Mouse (Mus musculus): Measurements from ENCODE around the gene Arap1.

Gene Arap1

GRCm38 (mm10) chr7:101423970-101424369 lies 76.1 kb downstream of the Arap1 start:
- CTCF ChIA-PET: interaction anchor here (0.6 kb wide), 1 partner anchor 437 kb away, joined by 4 read pairs; no protein-coding TSS in a partner anchor

- CTCF ChIA-PET: interaction anchor here (0.6 to 1.4 kb wide), 2 partner anchors 20 to 1070 kb away, joined by 3 to 5 read pairs; no protein-coding TSS in a partner anchor
Measured at GRCm38 (mm10) chr7:101426692-101427091, 78.8 kb downstream of the Arap1 start.

DNA sequence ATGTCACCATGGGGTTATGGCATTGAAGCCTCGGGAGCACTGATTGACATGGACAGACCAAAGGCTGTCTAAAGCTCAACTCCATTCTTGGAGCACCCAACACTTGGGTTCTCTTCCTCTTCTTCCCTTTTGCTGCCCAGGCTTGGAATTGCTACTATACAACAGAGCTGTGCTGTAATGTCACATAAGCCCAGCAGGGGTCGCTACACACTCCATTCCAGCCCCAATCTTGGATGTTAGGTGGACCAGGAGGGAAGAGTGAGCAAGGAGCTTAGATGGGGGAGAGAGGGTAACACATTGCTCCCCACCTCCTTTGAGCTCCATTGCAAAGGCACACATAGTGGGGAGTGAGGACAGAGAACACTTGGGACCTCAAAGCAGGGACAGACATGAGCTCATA lies 79.9 kb downstream of the Arap1 start:
- CTCF ChIA-PET: interaction anchor here (0.8 to 1.5 kb wide), 2 partner anchors 75 to 111 kb away, joined by 4 to 10 read pairs; no protein-coding TSS in a partner anchor

- CTCF ChIA-PET: interaction anchor here (0.6 kb wide), 2 partner anchors 57 to 505 kb away, joined by 3 to 4 read pairs; no protein-coding TSS in a partner anchor
Measured at GRCm38 (mm10) chr7:101435038-101435437, 87.2 kb downstream of the Arap1 start.

- CTCF ChIA-PET: no interaction called here
Measured at GRCm38 (mm10) chr7:101437876-101438275, 90.0 kb downstream of the Arap1 start.

DNA sequence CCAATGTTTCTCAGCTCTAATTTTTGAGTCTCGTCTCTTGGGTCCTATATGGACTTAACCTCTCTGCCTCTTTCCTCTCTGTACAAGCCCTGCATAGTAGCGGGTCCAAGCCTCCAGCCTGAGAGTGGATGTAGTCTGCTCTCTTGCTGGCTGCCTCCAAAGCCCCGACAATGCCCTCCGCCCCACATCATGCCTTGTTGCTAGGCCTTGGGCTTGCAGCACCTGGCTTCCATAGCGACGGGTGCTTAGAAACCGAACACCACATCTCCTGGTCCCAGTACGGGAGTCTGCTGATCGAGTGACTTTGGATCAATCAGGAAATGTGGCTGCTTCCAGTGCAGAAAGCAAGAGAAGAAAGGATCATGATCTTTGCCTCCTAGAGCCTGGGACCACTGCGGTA lies 95.2 kb downstream of the Arap1 start:
- CTCF ChIA-PET: no interaction called here

DNA sequence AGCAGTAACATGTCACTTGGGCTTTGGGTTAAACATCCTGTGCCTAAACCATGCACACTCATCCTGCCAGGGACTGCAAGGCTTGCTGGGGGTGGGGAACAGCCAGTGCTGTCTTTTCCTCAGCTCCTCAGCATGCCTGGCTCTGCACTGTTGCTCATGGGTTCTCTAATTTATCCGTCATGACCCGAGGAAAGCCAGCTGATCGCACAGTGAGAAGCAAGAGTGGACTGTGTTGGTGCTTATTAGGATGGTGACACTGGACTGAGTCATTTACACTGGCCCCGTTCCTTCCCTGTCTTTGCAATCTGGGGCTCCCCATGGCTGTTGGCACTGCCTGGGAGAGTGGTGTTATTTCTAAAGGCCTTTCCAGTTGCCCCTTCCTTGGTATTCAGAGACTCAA lies 96.3 kb downstream of the Arap1 start:
- CTCF ChIA-PET: no interaction called here

- CTCF ChIA-PET: interaction anchor here (0.5 to 1.3 kb wide), 3 partner anchors 50 to 81 kb away, joined by 3 to 5 read pairs (median 4); no protein-coding TSS in a partner anchor
Measured at GRCm38 (mm10) chr7:101449855-101450254, 102.0 kb downstream of the Arap1 start.

DNA sequence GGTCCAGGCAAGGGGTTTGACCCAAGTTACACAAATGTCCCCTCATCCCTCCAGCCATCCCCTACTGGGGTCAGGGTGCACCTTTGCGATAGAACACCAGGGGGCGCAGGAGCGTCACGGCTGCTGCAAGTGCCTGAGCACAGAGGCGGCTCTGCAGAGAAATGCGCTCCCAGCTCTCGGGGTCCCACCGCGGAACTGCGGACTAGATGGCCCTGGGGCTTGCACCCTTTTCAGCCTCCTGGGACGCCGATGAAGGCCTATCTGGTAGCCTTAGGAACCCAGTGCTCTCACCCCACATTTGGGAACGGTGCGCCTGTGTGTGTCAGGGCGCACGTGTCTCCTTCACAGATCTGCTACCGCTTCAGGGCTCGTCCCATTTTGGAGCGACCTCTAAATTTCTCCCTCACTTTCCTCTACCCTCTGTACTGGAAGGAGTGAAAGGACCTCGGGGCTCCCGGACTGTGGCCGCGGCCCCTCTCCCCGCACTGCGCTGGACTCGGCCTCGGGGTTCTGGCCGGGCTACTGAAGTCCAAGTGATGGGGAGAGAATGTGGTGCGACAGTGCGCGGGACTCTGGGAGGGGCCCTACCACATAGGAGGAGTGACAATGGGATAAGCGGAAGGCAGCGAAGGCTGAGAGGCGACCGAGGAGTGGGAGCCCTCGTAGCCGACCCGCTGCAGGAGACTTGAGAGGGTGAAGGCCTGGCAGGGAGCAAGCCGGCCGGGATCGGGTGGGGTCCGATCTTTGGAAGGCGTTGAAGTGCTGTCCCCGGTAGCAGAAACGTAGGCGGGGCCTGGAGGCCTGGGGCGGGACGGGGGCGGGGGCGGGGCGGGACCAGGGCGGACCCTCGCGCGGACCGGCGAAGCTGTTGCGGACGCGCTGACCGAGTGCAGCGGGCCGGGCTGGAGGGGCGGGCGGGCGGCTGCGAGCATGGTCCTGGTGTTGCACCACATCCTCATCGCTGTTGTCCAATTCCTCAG lies 102.8 kb downstream of the Arap1 start:
- CTCF ChIA-PET: interaction anchor here (0.6 to 1.7 kb wide), 4 partner anchors 49 to 413 kb away, joined by 3 to 5 read pairs (median 4); no protein-coding TSS in a partner anchor

DNA sequence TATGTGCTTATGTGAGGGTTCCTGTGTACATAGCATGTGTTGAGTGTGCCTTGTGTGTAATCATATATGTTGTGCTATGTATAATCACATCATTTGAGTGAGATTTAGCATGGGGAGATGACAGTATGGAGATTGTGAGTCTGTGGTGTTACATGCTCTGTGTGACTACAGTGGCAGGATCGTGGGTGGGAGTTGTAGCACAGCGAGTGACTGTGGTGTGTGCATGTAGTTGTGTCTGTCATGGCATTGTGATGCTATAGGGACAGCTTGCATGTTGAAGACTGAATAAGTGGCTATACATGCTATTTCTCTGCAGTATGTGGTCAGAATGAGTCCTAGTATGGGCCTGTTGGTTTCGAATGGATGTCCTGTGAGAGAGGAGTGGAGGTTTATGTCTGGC lies 104.8 kb downstream of the Arap1 start:
- CTCF ChIA-PET: no interaction called here

DNA sequence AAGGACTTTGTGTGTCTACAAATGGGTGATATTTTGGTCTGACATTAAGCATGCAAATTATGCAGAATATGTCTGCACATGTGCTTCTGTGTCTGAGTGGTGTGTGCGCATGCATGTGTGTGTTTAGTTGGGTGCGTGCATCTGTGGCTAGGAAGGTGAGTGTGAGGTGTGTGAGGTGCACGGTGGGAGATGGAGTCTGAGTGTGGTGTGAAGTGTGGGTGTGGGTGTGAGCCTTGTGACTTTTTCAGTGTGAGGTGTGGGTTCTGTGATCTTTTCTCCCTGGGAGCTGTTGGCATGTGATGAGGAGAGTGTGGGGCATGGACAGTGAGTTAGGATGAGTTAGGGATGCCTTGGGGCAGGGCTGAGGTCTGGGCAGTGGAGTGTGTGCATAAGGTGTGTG lies 105.4 kb downstream of the Arap1 start:
- CTCF ChIA-PET: no interaction called here

GRCm38 (mm10) chr7:101453725-101454124 lies 105.9 kb downstream of the Arap1 start:
- CTCF ChIA-PET: no interaction called here

- CTCF ChIA-PET: no interaction called here
Measured at GRCm38 (mm10) chr7:101454479-101454878, 106.6 kb downstream of the Arap1 start.

- CTCF ChIA-PET: no interaction called here
Measured at GRCm38 (mm10) chr7:101455141-101455540, 107.3 kb downstream of the Arap1 start.

DNA sequence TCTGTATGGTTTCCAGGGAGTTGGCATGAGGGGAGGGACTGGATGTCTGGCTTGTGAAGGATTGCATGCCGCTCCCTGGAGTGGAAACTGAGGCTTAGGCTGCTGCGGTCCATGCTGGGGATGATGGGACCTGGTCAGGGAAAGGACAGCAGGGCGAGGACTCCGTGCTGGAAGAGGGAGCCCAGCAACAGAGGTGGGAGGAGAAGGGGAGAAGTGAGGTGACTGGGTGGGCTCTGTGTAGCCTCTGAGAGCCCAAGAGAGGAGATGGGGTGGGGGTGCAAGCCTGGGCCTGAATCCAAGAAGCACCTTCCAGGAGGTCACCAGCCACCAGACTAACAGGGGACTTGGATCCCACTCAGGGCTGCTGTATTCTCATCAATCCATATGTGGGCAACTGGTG lies 108.5 kb downstream of the Arap1 start:
- CTCF ChIA-PET: interaction anchor here (0.6 to 1.2 kb wide), 3 partner anchors 23 to 107 kb away, joined by 3 to 4 read pairs (median 3); no protein-coding TSS in a partner anchor

GRCm38 (mm10) chr7:101456789-101457188 lies 108.9 kb downstream of the Arap1 start:
- CTCF ChIA-PET: interaction anchor here (0.6 to 1.2 kb wide), 4 partner anchors 22 to 107 kb away, joined by 3 to 4 read pairs (median 3); no protein-coding TSS in a partner anchor

GRCm38 (mm10) chr7:101457283-101457682 lies 109.4 kb downstream of the Arap1 start:
- CTCF ChIA-PET: interaction anchor here (0.6 kb wide), 5 partner anchors 22 to 973 kb away, joined by 3 to 15 read pairs (median 4); no protein-coding TSS in a partner anchor

DNA sequence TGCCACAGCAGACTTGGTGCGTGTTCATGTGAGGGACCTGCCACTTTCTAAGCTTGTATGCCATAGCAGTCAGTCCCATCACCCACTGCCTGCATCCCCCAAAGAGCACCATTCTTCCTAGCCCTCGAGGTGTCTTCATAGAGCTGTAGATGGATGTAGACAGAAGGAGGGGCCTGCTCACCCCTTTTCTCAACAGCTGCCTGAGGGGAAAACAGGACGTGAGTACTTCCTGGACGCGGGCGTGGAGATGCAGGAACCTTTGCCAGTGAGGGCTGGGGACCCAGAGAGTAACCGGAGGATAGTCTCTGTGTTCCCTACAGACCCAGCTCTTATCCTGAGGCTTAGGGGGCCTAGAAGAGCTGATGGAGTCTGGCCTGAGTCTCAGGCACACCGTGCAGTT lies 109.9 kb downstream of the Arap1 start:
- CTCF ChIA-PET: interaction anchor here (0.6 kb wide), 2 partner anchors 100 to 973 kb away, joined by 4 to 15 read pairs; no protein-coding TSS in a partner anchor

DNA sequence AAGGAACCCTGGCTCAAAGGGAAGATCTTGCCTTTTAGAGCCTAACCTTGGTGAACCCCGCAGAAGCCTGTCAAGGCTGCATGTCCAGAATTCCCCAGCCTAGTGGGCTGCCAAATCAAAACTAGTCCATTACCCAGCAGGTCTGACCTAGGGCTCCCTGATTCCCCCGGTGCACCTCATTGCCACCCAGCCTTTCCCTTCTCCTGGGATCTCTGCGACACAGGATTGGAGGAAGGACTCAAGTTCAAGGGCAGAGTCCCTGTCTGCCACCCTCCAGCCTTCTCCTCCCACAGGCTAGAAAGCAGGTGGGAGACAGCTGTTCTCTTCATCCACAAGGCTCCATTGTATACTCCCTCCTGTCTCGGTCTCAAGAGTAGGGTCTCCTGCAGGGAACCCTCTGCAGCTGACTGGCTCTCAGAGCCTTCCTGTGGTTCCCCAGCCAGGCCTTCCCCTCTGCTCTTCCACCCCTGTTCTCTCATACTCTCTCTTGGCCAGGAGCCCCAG lies 110.5 kb downstream of the Arap1 start:
- CTCF ChIA-PET: no interaction called here

DNA sequence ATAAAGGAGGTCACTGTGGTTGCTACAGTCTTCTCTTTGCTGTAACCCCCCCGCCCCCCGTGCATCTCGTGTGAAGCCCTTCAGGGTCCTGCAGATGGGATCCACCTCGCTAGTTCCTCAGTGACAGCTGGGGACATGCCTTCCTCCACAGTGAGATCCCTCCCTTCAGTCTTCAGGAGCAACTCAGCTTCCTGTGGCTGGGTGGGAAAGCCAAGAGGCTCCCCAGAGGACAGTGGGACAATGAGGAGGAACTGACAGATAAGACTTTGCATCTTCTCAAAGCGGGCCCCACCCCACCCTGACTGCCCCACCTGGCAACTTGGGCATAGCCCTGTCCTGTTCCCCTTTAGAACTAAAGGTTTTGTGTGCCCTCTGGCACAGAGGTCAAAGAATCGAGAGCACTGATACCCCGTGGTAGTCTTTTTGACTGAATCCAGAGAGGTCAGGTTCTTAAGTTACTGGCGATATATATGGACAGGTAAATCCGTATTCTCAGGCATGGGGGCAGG lies 111.5 kb downstream of the Arap1 start:
- CTCF ChIA-PET: interaction anchor here (0.7 kb wide), 1 partner anchor 33 kb away, joined by 4 read pairs; no protein-coding TSS in a partner anchor

DNA sequence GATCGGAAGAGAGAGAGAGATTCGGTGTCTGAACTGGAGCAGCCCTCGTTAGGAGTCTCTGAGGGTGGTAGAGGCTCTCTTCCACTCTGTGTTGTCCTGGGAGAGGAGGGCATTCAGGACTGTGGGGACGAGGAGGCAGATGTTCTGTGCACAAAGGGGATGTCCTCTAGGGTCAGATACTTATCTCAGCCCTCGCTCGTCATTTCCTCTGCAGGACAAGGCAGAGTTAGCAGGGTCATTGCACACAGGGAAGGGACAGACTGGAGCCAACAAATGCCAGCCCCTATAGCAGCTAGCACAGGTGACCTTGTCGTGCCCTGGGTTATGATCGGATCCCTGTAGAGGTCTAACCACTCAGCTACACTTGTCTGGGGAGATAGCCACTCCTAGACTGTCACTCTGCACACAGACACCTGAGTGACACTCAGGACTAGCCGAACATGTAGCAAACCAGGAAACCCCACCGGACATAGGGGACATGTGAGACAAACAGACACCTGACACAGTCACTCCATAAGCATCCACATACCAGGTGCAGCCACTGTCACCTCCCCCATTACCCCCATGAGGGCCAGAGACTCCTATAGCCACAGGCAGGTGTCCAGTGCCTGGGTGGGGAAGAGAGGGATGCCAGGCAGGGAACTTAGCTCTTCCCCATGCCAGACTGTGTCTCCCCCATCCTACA lies 112.2 kb downstream of the Arap1 start:
- CTCF ChIA-PET: interaction anchor here (1.0 kb wide), 1 partner anchor 14 kb away, joined by 4 read pairs; no protein-coding TSS in a partner anchor

All from spleen, embryonic (tissue).